Mouse (Mus musculus): ENCODE results near the gene Mpv17l2. TPM values are rescaled to one million over a fixed set of nuclear protein-coding genes. Genes with fewer than 3 reads are reported as not detected.

Mpv17l2 gene
- total and polyA plus RNA-seq, 3 experiments: 13.5 to 89.1 (median 63.1) TPM

GRCm38 (mm10) chr8:70752000-70752764, 8.6 kb downstream of the Mpv17l2 start:
- ATAC-seq (ENCODE audit: extremely low read depth, insufficient number of reproducible peaks, low FRiP score, poor library complexity, severe bottlenecking) (no peak), DNase-seq (ENCODE audit: low spot score) (peak; percentile 38)
- Histone ChIP-seq H3K27me3 (ENCODE audit: insufficient read depth, low read length) (peaks cover 31% of the 10 kb centered on the region), H3K9me3 (replicated peaks) (no peaks in the 10 kb centered on the region), H3K36me3 (replicated peaks) (peaks cover 23% of the 10 kb centered on the region), H3K4me1 (ENCODE audit: insufficient read depth, low read depth, low read length) (peaks cover 48% of the 10 kb centered on the region), H3K4me3 (ENCODE audit: low read depth, low read length) (no peak overlapping the region; the same call in 1 of the 2 replicates)
- TF ChIP-seq GATA2 (IDR thresholded peaks at IDR 0.05; ENCODE audit: borderline replicate concordance, low read depth, low read length) (no peak), CTCF (IDR thresholded peaks at IDR 0.05; ENCODE audit: low read depth, low read length) (peak; percentile 63), TAL1 (conservative IDR thresholded peaks at IDR 0.05; ENCODE audit: low read depth, low read length) (no peak), GATA1 (IDR thresholded peaks at IDR 0.05; ENCODE audit: borderline replicate concordance, low read length) (no peak)

- H3K27me3 ChIP-seq (ENCODE audit: insufficient read depth, low read length): peaks cover 47% of the 10 kb centered on the region
- H3K9me3 ChIP-seq (replicated peaks): no peaks in the 10 kb centered on the region
- ATAC-seq (ENCODE audit: extremely low read depth, insufficient number of reproducible peaks, low FRiP score, poor library complexity, severe bottlenecking): no peak
- H3K4me3 ChIP-seq (ENCODE audit: low read depth, low read length): no peak overlapping the region
- no peak for DNase-seq (ENCODE audit: low spot score)
- TF ChIP-seq CTCF (IDR thresholded peaks at IDR 0.05; ENCODE audit: low read depth, low read length) (no peak), TAL1 (conservative IDR thresholded peaks at IDR 0.05; ENCODE audit: low read depth, low read length) (no peak), GATA1 (IDR thresholded peaks at IDR 0.05; ENCODE audit: borderline replicate concordance, low read length) (no peak), GATA2 (IDR thresholded peaks at IDR 0.05; ENCODE audit: borderline replicate concordance, low read depth, low read length) (no peak), POLR2AphosphoS5 (IDR thresholded peaks at IDR 0.05; ENCODE audit: insufficient replicate concordance, low read depth, low read length) (no peak)
- H3K36me3 ChIP-seq (replicated peaks): peaks cover 3% of the 10 kb centered on the region
- H3K4me1 ChIP-seq (ENCODE audit: insufficient read depth, low read depth, low read length): peaks cover 33% of the 10 kb centered on the region
Measured at GRCm38 (mm10) chr8:70750128-70750680, 10.5 kb downstream of the Mpv17l2 start.

GRCm38 (mm10) chr8:70749097-70749674, 11.6 kb downstream of the Mpv17l2 start:
- ATAC-seq (ENCODE audit: extremely low read depth, insufficient number of reproducible peaks, low FRiP score, poor library complexity, severe bottlenecking): no peak

GRCm38 (mm10) chr8:70748246-70749096, 12.3 kb downstream of the Mpv17l2 start:
- TF ChIP-seq GATA2 (IDR thresholded peaks at IDR 0.05; ENCODE audit: borderline replicate concordance, low read depth, low read length): no peak
- peaks cover 60% of the 10 kb centered on the region for H3K27me3 ChIP-seq (ENCODE audit: insufficient read depth, low read length)
- H3K4me1 ChIP-seq (ENCODE audit: insufficient read depth, low read depth, low read length): peaks cover 19% of the 10 kb centered on the region
- no peaks in the 10 kb centered on the region for H3K36me3 ChIP-seq (replicated peaks)
- H3K4me3 ChIP-seq (ENCODE audit: low read depth, low read length): no peak overlapping the region
- H3K9me3 ChIP-seq (replicated peaks): no peaks in the 10 kb centered on the region
- DNase-seq (ENCODE audit: low spot score) (no peak), ATAC-seq (ENCODE audit: extremely low read depth, insufficient number of reproducible peaks, low FRiP score, poor library complexity, severe bottlenecking) (no peak)

More at GRCm38 (mm10) chr8:70749097-70749674, 11.6 kb downstream of the Mpv17l2 start:
- Histone ChIP-seq H3K9me3 (replicated peaks) (no peaks in the 10 kb centered on the region), H3K36me3 (replicated peaks) (no peaks in the 10 kb centered on the region), H3K4me1 (ENCODE audit: insufficient read depth, low read depth, low read length) (peaks cover 27% of the 10 kb centered on the region), H3K27me3 (ENCODE audit: insufficient read depth, low read length) (peaks cover 54% of the 10 kb centered on the region), H3K4me3 (ENCODE audit: low read depth, low read length) (no peak overlapping the region)
- DNase-seq (ENCODE audit: low spot score): no peak
- TF ChIP-seq POLR2AphosphoS5 (IDR thresholded peaks at IDR 0.05; ENCODE audit: insufficient replicate concordance, low read depth, low read length): no peak
- TF ChIP-seq GATA1 (IDR thresholded peaks at IDR 0.05; ENCODE audit: borderline replicate concordance, low read length): no peak
- no peak for TF ChIP-seq CTCF (IDR thresholded peaks at IDR 0.05; ENCODE audit: low read depth, low read length)
- TF ChIP-seq GATA2 (IDR thresholded peaks at IDR 0.05; ENCODE audit: borderline replicate concordance, low read depth, low read length): no peak
- TF ChIP-seq TAL1 (conservative IDR thresholded peaks at IDR 0.05; ENCODE audit: low read depth, low read length): no peak

GRCm38 (mm10) chr8:70747211-70747890, 13.4 kb downstream of the Mpv17l2 start:
- Histone ChIP-seq H3K36me3 (replicated peaks) (no peaks in the 10 kb centered on the region), H3K4me1 (ENCODE audit: insufficient read depth, low read depth, low read length) (peaks cover 8% of the 10 kb centered on the region), H3K27me3 (ENCODE audit: insufficient read depth, low read length) (peaks cover 68% of the 10 kb centered on the region), H3K4me3 (ENCODE audit: low read depth, low read length) (no peak overlapping the region), H3K9me3 (replicated peaks) (no peaks in the 10 kb centered on the region)
- TF ChIP-seq TAL1 (conservative IDR thresholded peaks at IDR 0.05; ENCODE audit: low read depth, low read length) (no peak), GATA1 (IDR thresholded peaks at IDR 0.05; ENCODE audit: borderline replicate concordance, low read length) (no peak), GATA2 (IDR thresholded peaks at IDR 0.05; ENCODE audit: borderline replicate concordance, low read depth, low read length) (no peak), POLR2AphosphoS5 (IDR thresholded peaks at IDR 0.05; ENCODE audit: insufficient replicate concordance, low read depth, low read length) (no peak), CTCF (IDR thresholded peaks at IDR 0.05; ENCODE audit: low read depth, low read length) (no peak)
- ATAC-seq (ENCODE audit: extremely low read depth, insufficient number of reproducible peaks, low FRiP score, poor library complexity, severe bottlenecking): no peak
- DNase-seq (ENCODE audit: low spot score): no peak

All from G1E (cell line).